Mouse (Mus musculus): ENCODE measurements around the gene Hist1h3i. TPM values are rescaled to one million over a fixed set of nuclear protein-coding genes. Genes with fewer than 3 reads are reported as not detected.
"Not testable (repeated sequence)": the region's sequence is repeated elsewhere in the genome, so short reads cannot be mapped to it uniquely, and the experiment has no call there.

Hist1h3i gene
- polyA plus RNA-seq, 1 experiment from 2014 or later = 155 TPM

DNA sequence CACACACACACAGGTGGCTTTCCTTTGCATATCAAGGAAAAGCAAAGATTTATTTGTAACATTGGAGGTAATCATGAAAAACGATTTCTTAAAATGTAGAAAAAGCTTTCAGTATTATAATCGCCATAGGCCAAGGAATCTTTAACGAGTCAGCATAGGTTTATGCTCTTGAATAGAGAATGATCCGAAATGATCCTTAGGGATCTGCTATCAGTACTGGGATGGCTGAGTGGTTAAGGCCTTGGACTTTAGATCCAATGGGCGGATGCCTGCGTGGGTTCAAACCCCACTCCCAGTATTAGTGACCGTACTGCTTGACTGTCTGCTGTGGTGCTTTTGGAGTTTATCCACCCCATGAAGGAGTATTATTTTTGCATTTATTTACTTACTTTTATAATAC lies 12.4 kb upstream of the Hist1h3i start:
- H3K9me3 ChIP-seq = no peaks in the 10 kb centered on the region
- WGBS = 91% methylated on average over 7 of the region's 7 CpGs

DNA sequence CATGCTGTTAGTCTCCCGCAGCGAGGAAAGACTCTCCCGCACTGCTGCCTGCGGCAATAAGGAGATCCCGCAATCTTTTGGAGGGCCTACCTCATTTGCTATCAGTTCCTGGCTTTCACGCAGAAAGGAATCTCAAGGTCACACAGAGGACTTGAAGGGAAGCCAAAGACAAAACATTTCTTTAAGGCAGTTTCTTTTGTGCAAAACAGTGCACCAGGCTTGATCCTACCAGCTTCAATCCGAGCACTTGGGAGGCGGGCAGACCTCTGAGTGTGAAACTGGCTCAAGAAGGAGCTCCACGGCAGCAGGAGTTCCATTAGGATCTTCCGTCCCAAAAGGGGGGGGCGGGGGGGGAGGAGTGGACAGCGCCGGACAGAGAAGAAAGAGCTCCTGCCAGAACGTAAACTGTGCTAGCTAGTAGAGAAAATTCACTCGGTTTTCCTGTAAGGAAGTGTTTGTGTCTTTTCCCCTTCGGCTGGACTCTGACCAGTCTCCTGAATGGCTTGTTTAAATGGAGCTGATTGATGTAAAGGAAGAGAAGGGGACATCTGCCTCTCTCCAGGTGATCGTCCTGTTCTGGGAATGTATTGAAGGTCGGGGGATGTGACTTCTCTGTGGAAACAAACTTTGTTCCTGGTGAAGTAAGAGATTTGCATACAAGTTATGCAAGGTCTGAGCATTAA lies 7.6 kb upstream of the Hist1h3i start:
- peak overlapping the region; percentile 51 for H3K27ac ChIP-seq
- peak overlapping the region; percentile 12; the same call in 1 of the 2 replicates for H3K4me3 ChIP-seq
- 13% methylated on average over 18 of the region's 18 CpGs for WGBS

More for the DNA sequence above, 12.4 kb upstream of the Hist1h3i start:
- Histone ChIP-seq H3K4me1 (peaks cover 5% of the 10 kb centered on the region; the same call in 1 of the 2 replicates), H3K4me3 (no peak overlapping the region), H3K9ac (no peak overlapping the region), H3K27ac (no peak overlapping the region), H3K4me2 (no peak overlapping the region), H3K36me3 (no peaks in the 10 kb centered on the region), H3K27me3 (no peaks in the 10 kb centered on the region)
- no peak for ATAC-seq (ENCODE audit: insufficient number of reproducible peaks, insufficient read depth, low FRiP score, low TSS enrichment, low read depth)

DNA sequence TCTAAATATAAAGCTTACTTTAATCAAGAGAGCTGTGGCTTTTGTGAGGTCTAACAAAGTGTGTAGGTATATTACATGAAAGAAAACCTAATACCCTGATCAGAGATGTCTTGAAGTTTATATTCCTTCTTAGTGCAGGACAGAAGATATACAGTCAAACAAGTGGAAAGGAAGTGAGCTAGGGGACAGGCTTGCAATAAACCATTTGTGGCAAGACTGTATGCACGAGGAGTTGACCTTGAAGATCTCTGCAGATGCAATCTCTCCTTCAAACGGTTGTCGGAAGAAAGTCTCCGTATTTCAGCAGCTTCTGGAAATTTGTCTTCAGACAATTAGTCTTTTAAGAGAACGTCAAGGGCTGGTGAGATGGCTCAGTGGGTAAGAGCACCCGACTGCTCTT lies 6.8 kb upstream of the Hist1h3i start:
- Histone ChIP-seq H3K9me3 (no peaks in the 10 kb centered on the region), H3K9ac (no peak overlapping the region), H3K4me3 (no peak overlapping the region), H3K4me2 (no peak overlapping the region), H3K27me3 (no peaks in the 10 kb centered on the region), H3K4me1 (peaks cover 22% of the 10 kb centered on the region), H3K36me3 (no peaks in the 10 kb centered on the region), H3K27ac (no peak overlapping the region)
- WGBS = 60% methylated on average over 6 of the region's 6 CpGs
- ATAC-seq (ENCODE audit: insufficient number of reproducible peaks, insufficient read depth, low FRiP score, low TSS enrichment, low read depth) = no peak

More for the DNA sequence above, 7.6 kb upstream of the Hist1h3i start:
- Histone ChIP-seq H3K4me1 (peaks cover 20% of the 10 kb centered on the region), H3K27me3 (no peaks in the 10 kb centered on the region), H3K36me3 (no peaks in the 10 kb centered on the region), H3K9me3 (no peaks in the 10 kb centered on the region), H3K4me2 (peak overlapping the region; percentile 51), H3K9ac (peak overlapping the region; percentile 60)
- no peak for ATAC-seq (ENCODE audit: insufficient number of reproducible peaks, insufficient read depth, low FRiP score, low TSS enrichment, low read depth)

DNA sequence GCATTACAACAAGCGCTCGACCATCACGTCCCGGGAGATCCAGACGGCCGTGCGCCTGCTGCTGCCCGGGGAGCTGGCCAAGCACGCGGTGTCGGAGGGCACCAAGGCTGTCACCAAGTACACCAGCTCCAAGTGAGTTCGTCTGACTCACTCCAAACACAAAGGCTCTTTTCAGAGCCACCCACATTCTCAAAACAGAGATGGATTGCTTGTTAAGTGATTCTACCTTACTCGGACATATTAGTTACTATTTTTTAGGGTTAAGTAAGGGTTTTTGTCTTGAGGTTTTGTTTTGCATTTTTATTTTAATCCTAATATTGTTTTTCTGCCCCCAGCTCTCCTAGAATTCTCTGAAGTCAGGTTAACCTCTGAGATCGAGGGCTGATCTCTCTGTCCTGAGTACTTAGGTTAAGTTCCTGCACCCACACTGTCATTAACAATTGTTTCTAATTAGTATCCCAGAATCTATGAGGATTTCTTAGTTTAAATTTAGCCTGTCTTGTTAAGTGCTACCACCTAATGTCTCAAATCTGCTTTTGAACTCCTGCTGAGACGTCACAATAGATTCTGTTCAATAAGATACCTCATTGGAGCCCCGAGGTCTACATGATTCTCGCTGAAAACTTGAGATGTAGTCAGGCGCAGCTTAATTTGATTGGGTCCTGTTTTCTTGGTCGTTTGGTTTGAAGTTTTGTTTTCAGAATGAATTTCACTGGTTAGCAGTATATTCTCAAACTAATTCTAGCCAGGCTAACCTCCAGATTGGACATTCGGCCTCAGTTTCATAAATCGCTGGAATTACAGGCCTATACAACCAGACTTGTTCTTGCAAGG lies 4.8 kb upstream of the Hist1h3i start:
- Histone ChIP-seq H3K9ac (peak overlapping the region; percentile 65), H3K9me3 (no peaks in the 10 kb centered on the region), H3K4me3 (peak overlapping the region; percentile 42), H3K27ac (peak overlapping the region; percentile 95), H3K4me2 (peak overlapping the region; percentile 62), H3K4me1 (peaks cover 31% of the 10 kb centered on the region), H3K36me3 (no peaks in the 10 kb centered on the region), H3K27me3 (no peaks in the 10 kb centered on the region)
- ATAC-seq (ENCODE audit: insufficient number of reproducible peaks, insufficient read depth, low FRiP score, low TSS enrichment, low read depth) = no peak
- 14% methylated on average over 14 of the region's 21 CpGs for WGBS

DNA sequence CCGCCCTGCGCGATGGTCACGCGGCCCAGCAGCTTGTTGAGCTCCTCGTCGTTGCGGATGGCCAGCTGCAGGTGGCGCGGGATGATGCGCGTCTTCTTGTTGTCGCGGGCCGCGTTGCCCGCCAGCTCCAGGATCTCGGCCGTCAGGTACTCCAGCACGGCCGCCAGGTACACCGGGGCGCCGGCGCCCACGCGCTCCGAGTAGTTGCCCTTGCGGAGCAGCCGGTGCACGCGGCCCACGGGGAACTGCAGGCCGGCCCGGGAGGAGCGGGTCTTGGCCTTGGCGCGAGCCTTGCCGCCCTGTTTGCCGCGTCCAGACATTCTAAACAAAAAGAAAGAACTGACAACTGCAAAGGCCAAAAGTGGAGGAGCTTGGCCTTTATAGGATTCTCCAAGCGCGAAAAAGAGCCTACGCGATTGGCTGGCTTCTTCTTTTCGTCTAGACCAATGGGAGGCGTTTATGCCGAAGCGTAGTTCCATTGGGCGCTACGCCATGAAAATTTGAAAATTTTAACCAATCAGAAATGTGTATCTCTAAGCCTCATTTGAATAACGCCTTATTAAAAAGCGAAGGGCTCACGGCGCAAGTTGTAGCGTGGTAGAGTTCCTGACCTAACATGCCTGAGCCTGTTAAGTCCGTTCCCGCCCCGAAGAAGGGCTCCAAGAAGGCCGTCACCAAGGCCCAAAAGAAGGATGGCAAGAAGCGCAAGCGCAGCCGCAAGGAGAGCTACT lies 3.9 kb upstream of the Hist1h3i start, which contains the start of the genes Hist1h2an and Hist1h2bp:
TSS of gene Hist1h2an (minus strand) at position 320 of the 731 bp plus-strand sequence.
TSS of gene Hist1h2bp (plus strand) at position 563 of the 731 bp plus-strand sequence.
- WGBS = under 1% methylated on average over 43 of the region's 63 CpGs
- H3K9me3 ChIP-seq, H3K27me3 ChIP-seq, H3K36me3 ChIP-seq: not testable (repeated sequence)
- peak within 1 kb of the TSS; percentile 62 for H3K4me2 ChIP-seq
- peak within 1 kb of the TSS; percentile 95 for H3K27ac ChIP-seq
- peak within 1 kb of the TSS; percentile 42 for H3K4me3 ChIP-seq
- peaks cover 38% of the 10 kb centered on the region for H3K4me1 ChIP-seq
- H3K9ac ChIP-seq = peak within 1 kb of the TSS; percentile 73
- peak; percentile 93 for ATAC-seq (ENCODE audit: insufficient number of reproducible peaks, insufficient read depth, low FRiP score, low TSS enrichment, low read depth)

DNA sequence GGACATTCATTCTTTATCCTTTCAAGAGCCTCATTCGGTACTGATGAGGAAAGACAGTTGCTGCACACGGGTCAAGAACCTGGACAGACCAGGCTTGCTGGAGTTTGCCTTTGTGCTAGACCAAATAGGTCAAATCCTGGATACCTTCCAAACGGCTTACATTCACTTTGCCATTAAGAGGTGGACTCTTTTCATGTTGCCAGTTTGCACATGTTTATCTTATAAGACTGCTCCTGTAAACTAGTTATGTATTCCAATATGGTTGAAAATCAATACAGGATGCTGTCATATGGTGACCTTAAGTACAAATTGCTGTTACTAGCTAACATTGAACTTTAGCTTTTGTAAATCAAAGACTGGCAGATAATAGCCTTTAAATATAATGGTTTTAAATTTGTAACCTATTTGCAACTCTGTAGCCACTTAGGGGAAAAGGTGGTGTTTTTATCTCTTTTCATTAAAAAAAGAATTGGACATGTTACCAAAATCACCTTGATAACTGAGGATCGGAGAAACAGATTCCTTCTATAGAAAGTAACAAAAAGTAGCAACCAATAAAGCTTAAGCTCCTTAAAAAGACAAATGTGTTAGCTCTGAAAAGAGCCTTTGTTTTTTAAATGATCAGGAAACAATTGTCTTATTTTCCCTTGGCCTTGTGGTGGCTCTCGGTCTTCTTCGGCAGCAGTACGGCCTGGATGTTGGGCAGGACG lies 3.2 kb upstream of the Hist1h3i start:
- Histone ChIP-seq H3K27ac (peak overlapping the region; percentile 95), H3K9ac (peak overlapping the region; percentile 73), H3K4me1 (peaks cover 38% of the 10 kb centered on the region), H3K4me3 (peak overlapping the region; percentile 42), H3K4me2 (peak overlapping the region; percentile 62), H3K9me3 (no peaks in the 10 kb centered on the region), H3K36me3 (no peaks in the 10 kb centered on the region), H3K27me3 (no peaks in the 10 kb centered on the region)
- WGBS = 5% methylated on average over 8 of the region's 8 CpGs
- no peak for ATAC-seq (ENCODE audit: insufficient number of reproducible peaks, insufficient read depth, low FRiP score, low TSS enrichment, low read depth)

DNA sequence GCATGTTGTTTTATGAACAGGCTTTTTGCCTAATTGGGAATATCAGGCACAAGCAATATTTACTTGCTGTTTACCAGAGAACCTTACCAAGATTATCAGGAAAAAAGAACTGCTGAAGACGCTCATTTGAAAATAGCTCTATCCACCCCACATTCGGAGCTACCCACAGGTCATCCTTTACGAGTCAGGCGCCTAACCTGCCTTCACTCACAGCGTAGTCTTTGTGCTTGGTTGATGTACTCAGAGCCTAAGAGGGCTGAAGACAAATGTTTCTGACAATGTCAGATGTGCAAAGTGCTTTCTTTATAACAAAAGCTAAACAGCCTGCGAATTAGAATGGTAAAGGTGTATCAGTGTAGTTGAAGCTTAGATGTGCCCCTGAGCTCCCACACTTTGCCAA lies 1.1 kb upstream of the Hist1h3i start:
- Histone ChIP-seq H3K9ac (peak overlapping the region; percentile 68), H3K27ac (peak overlapping the region; percentile 95), H3K27me3 (no peaks in the 10 kb centered on the region), H3K4me3 (peak overlapping the region; percentile 48), H3K9me3 (no peaks in the 10 kb centered on the region), H3K4me2 (peak overlapping the region; percentile 73), H3K36me3 (no peaks in the 10 kb centered on the region), H3K4me1 (peaks cover 47% of the 10 kb centered on the region)
- no peak for ATAC-seq (ENCODE audit: insufficient number of reproducible peaks, insufficient read depth, low FRiP score, low TSS enrichment, low read depth)
- 35% methylated on average over 6 of the region's 6 CpGs for WGBS

DNA sequence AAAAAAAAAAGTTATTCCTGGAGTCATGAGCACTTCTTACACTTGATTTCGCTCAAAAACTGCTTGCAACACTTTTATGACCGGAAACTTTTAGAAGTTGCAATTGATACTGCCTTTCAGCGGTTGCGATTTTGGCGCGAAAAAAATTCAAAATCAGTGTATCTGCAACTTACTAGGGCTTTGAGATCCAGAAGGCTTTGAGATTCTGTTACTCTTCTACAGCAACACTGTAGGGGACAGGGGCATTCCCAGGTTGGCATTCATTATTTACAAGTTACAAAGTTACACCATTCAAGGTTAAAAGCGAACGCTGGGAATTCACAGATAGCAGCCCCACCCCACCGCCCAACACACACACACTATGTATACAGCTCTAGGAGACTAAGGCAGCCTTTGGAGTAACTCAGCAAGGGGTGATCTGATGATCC lies 578 bp upstream of the Hist1h3i start:
- no peaks in the 10 kb centered on the region for H3K9me3 ChIP-seq
- peak overlapping the region; percentile 95 for H3K27ac ChIP-seq
- no peaks in the 10 kb centered on the region for H3K36me3 ChIP-seq
- no peaks in the 10 kb centered on the region for H3K27me3 ChIP-seq
- 1% methylated on average over 9 of the region's 9 CpGs for WGBS
- ATAC-seq (ENCODE audit: insufficient number of reproducible peaks, insufficient read depth, low FRiP score, low TSS enrichment, low read depth) = no peak
- peak overlapping the region; percentile 68 for H3K9ac ChIP-seq
- peak overlapping the region; percentile 48 for H3K4me3 ChIP-seq
- peak overlapping the region; percentile 73 for H3K4me2 ChIP-seq
- peaks cover 47% of the 10 kb centered on the region for H3K4me1 ChIP-seq

DNA sequence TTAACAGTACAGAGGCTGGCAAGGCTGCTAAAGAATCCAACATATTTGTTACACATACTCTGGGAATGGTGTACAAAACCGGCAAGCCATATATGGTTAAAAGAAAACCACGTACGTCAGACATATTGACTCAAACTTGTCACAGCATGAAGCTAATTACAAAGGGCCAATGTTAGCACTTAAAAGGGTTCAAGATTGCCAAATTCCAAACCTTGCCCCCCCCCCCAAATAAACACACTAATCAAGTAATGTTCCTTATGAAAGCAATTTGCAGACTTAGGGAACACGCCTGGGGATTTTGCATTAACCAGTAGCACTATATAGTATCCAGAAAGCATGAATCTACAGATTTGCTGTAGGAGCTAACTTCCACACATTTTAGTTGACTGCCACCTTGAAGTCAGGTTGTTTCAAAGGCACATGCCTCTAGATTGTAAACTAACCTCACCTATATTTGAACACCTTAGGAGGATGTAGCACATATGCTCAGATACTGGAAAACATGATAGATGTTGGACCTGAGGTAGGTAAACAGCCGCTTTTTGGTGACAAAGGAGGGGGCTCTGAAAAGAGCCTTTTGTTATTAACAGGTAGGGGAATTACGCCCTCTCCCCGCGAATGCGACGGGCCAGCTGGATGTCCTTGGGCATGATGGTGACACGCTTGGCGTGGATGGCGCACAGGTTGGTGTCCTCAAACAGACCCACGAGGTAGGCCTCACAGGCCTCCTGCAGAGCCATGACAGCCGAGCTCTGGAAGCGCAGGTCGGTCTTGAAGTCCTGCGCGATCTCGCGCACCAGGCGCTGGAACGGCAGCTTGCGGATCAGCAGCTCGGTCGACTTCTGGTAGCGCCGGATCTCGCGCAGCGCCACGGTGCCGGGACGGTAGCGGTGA lies 562 bp downstream of the Hist1h3i start:
- Histone ChIP-seq H3K4me2 (peak overlapping the region; percentile 73), H3K9ac (peak overlapping the region; percentile 78), H3K27ac (peak overlapping the region; percentile 95), H3K4me1 (peaks cover 44% of the 10 kb centered on the region), H3K4me3 (peak overlapping the region; percentile 48)
- ATAC-seq (ENCODE audit: insufficient number of reproducible peaks, insufficient read depth, low FRiP score, low TSS enrichment, low read depth); H3K27me3 ChIP-seq; H3K9me3 ChIP-seq; H3K36me3 ChIP-seq: not testable (repeated sequence)
- under 1% methylated on average over 14 of the region's 35 CpGs for WGBS

DNA sequence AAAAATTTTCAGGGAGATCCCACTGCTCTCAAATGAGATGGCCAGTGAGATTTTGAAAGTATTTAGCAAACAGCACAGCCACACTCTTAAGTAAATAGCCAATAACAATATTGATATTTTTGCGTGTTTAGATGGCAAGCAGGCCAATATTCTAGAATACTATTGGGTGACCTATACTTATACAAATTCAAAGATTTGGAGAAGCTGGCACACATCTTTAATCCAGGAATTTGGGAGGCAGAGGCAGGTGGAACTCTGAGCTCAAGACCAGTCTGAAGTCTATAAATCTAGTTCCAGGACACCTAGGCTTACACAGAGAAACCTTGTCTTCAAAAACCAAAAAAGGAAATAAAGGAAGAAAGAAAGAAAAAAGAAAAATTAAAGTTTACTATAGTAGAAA lies 1.5 kb downstream of the Hist1h3i start:
- no peak for ATAC-seq (ENCODE audit: insufficient number of reproducible peaks, insufficient read depth, low FRiP score, low TSS enrichment, low read depth)
- no peak overlapping the region for H3K4me3 ChIP-seq
- H3K4me2 ChIP-seq = no peak overlapping the region
- H3K27me3 ChIP-seq = no peaks in the 10 kb centered on the region
- peak overlapping the region; percentile 95; the same call in 1 of the 2 replicates for H3K27ac ChIP-seq
- no peaks in the 10 kb centered on the region for H3K9me3 ChIP-seq
- no peaks in the 10 kb centered on the region for H3K36me3 ChIP-seq
- H3K4me1 ChIP-seq = peaks cover 44% of the 10 kb centered on the region
- 80% methylated on average over 1 of the region's 1 CpGs for WGBS
- H3K9ac ChIP-seq = no peak overlapping the region
